Mouse (Mus musculus): ENCODE results near the gene Sugt1. TPM values are rescaled to one million over a fixed set of nuclear protein-coding genes. Genes with fewer than 3 reads are reported as not detected.

Gene Sugt1
- total RNA-seq, 1 experiment from 2014 or later = 142 TPM

DNA sequence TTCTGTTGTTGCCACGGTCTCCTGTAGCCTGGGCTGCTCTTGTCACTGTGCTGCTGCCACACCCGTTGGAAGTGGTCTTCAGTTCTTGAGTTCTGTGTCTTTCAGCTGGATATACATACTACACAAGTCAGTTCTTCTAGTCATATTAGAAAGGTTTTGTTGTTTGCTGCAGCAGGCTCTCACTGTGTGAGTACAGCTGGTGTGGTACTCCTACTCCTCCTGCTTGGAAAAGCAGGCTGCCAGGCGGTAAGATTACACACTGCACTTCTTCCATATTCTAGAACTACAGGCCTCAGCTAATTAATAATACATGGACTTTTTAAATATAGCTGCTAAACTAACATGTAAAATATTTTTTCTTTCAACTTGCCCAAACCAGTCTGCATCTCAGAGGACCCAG is 19.4 kb downstream of the Sugt1 start:
- DNase-seq = no peak

DNA sequence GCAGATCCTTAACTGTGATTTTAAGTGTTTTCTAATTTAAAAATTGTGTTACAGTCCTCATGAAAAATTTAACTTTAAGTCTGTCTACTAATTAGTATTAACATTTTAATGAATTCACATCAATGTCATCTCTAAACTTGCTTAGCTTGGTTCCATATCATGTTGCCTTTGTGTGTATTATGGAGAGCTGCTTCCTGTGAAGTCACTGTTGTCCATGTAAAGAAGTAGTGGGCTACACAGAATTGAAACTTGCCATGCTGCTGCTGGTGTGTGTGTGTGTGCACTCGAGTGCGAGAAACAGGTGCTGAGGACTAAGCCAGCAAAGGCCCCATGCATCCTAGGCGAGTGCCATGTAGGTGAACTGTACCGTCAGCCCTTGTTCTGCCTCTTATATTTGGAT is 19.9 kb downstream of the Sugt1 start:
- DNase-seq = no peak

DNA sequence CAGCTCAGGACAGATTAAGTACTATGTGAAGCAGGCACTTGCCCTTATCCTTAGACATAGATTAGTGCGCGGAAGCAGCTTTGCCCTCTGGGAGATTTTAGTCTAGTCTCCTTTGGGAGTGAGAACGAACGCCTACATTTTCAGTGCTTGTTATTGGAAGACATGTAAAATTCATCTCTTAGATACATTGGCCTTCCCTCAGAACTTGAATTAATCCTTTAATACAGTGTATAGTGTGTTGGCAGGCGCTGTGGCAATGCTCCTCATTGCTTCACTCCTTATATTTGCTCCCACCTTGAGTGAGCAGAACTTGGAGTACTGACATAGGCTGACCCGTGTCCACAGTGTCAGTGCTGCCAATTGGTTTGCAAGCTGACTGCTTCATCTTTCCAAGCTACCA is 20.8 kb downstream of the Sugt1 start:
- DNase-seq = no peak

DNA sequence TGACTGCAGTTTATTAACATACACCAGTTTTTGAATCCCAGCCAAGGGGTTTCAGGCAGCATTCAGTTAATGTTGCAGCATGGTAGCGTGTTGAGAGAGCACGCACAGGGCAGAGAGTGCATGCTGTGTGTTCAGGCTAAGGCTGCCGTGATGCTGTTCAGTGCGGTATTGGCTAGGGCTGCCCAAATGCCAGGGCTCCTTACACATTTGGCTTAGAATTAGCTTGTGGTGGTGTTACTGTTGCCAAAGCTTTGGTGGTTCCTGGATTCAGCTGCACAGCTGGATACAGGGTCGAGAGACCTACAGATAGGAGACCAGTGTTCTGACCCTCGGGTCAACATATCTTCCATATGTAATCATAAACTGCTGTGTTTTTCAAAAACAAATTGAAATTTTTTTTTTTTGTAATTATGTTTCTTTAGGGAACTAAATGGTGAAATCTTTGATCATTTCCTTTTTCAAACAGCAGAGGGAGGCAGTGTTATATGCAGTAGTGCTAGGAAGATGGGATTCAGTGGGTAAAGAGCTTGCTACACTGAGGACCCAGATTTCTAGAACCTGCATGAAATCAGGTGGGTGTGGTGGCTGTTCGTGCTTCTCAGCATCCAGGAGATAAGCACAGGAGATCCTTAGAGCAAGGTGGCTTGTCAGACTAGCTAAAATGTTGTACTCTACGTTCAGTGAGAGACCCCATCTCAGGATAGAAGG is 29.8 kb downstream of the Sugt1 start:
- no peak for DNase-seq

DNA sequence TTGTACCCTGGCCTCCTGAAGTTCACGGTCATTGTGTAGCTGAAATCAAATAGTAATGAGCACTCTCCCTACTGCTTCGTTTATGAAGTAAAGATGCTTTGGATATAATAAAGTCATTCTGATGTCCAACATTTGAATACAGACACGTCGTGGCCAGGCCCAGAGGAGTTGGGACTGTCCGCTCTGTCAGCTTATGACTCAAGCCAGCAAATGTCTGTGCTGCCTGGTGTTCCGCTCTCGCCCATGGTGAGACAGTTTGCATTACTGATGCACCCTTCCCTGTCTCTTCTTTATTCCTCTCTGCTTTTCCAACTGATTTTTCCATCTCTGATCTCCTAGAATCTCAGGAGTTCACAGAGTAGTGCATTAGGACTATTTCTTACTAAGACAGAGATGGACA is 32.3 kb downstream of the Sugt1 start:
- DNase-seq = no peak

DNA sequence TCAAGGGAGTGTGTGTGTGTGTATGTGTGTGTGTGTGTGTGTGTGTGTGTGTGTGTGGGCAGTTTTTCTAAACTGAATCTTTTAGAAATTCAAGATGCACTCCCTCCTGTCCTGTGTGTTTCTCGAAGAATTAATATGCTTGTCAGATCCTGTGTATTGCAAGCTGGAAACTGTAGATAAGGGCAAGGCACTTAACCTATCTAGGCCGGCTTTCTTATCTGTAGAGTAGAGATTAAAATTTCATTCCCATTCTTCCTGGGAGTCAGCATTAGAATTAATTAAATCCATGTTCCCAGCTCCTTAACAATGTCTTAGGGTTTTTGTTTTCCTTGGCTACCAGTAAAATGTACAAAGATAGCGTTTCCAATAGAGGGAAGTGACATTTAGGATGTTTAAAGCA is 33.7 kb downstream of the Sugt1 start:
- no peak for DNase-seq

DNA sequence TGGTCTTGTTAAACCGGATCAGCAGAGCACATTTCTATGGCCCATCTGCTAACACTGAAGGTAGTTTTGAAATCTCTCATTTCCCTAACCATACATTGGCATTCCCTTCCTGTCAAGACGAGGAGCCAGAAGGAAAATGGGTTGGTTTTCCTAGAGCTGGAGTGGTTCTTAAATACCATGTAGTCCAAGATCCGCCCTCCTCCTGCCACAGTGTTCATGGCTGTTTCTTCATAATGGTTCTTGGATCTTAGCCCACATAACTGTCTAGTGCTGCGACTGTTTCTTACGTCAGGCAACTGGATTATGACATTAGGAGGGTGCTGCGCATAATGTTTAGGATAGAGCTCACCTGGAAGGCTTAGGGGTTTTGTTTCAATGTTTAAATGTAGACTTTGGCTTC is 44.8 kb downstream of the Sugt1 start:
- no peak for DNase-seq

DNA sequence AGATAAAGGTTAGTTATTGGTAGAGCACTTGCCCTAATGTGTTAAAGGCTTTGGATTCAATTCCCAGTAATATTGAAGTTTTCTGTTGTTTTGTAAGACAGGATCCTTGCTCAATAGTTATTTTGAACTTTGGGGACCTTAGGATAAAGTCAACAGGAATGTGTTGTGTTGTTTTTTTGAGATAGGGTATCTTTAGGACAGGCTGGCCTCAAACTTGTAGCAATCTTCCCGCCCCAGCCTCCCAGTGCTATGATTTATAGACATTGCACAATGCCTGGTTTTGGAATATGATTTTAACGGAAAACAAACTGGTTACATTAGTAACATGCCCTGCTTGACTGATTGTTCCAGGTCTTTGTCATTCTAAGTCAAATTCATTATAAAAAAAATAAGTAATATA is 45.7 kb downstream of the Sugt1 start:
- DNase-seq = peak; percentile 17

DNA sequence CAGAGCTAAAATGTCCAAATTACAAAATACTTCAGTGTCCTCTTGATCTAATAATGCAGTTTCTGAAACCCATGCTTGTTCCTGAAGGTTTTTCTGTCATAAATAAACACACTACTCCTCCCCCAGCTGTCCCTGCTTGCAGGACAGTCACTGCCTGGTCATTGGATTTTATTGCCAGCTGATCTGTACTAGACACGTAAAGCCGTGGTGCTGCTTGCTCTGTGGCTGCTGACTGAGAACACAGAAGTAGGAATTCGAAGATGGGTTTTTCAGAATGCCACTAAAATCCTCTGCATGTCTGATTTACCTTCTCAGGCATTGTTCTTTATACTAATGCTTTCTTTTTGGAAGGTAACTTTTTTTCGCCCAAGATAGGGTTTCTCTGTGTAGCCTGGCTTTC is 49.3 kb downstream of the Sugt1 start:
- DNase-seq = peak; percentile 30

DNA sequence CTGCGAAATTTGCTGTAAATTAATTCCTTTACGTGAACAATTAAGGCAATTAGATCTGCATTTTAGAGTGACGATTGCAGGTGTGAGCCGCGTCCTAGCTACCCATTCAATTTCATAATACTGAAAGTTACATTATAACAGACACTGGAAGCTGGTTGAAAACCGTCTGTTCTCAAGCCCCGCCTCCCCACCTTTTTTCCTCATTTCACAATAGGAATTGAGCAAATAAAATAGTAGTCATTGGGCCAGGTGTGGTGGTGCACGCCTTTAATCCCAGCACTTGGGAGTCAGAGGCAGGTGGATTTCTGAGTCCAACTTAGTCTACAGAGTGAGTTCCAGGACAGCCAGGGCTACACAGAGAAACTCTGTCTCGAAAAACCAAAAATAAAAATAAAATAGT is 54.6 kb downstream of the Sugt1 start:
- DNase-seq = no peak

DNA sequence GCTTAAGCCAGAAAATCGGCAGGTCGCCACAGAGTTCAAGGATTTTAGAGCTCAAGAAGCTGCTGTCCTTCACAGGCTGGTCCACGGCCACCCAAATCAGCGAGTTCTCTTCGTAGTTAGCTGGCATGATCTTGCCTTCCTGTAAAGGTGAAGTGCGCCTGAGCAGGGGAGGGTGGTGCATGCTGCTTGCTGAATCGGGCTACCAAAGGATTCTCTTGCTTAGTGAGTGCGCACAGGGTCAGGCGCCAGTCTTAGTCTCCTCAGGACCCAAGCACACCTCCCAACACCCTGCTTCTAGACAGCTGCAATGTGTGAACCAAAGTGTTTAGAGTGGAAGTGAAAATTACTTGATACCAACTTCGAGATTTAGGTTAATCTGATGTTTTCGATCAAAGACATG is 57.9 kb downstream of the Sugt1 start:
- no peak for DNase-seq

DNA sequence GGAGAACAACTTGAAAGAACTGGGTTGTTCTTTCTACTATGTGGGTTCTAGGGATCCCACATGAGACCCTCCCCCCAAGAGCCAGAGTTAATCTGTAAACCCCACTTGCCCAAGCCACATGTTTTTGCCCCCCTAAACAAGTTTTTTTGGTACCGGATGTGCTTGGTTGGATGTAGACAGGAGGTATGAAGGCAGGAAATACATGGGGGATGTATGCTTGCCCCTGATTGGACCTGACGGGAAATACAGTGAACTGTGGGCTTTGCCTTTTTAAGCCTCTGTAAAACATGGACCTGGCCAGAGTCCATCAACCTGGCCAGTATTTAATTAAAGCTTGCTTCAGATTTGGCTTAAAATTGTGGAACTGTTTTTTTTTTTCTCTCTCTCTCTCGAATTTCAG is 62.2 kb downstream of the Sugt1 start:
- no peak for DNase-seq

DNA sequence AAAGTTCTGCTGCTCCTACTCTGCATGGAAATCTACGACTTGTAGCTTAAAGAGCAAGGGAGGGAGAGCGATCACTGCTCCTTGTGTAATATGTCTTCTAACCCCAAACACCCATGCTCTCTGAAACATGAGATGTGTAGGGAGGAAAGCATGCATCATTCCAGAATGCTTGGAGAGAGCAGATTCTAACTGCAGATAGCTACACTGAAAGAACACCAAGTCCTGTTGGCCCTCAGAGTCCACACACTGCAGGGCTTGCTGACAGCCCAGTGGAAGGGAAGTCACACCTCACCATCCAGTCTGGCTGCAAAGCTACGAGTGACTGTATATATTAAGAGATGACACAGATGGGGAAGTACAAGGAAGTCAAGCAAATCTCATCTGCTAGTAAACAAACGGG is 65.2 kb downstream of the Sugt1 start:
- DNase-seq = no peak

DNA sequence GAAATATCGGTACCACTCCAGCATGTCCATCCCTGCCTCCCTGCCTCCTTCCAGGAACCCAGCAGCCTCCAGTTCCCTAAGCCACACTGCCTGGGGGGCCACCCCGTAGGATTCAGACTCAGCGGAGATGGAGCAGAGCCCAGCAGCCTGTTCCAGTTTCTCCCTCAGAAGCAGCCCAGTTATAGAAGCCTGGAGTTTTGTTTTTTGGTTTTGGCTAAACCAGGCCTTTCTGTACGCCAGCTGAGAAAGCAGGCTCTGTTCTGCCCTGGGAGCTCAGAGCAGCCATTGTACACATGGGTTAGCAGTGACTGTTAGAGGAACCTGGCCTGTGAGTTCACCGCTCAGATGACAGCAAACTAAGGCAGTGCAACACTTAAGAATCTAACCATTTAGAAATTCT is 70.8 kb downstream of the Sugt1 start:
- no peak for DNase-seq

DNA sequence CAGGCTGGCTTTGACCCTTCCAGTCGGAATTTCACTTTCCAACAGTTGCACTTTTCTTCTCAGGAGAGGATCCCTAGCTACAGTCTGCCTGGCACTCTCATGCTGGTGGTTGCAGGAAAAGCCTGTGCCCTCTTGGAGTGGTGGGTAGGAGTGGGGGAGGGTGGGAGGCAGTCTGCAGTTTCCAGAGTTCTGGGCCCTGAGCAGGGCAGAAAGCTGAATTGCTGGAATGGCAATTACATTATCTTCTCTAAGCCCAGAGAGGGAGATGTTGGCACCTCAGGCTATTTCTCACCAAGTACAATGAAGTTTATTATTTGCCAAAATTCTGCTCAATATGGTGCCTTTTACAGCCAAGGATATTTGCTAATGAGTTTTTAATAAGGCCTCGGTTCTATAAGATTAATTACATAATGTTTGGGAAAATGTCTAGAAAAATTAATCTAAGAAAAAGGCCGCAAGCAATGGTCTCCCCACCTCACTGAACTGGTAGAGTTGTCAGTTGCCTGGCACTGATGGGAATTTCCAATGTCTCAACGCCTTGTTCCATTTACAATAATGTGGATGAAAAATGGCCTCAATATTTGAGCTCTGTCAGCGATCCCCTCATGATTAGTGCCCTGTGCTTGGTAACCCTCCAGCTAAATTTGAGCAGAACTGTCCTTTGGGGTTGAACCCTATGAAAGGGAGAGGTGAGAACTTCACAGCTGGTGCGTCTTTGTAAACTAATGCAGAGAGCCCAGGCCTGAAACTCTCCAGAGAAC is 71.4 kb downstream of the Sugt1 start:
- no peak for DNase-seq

DNA sequence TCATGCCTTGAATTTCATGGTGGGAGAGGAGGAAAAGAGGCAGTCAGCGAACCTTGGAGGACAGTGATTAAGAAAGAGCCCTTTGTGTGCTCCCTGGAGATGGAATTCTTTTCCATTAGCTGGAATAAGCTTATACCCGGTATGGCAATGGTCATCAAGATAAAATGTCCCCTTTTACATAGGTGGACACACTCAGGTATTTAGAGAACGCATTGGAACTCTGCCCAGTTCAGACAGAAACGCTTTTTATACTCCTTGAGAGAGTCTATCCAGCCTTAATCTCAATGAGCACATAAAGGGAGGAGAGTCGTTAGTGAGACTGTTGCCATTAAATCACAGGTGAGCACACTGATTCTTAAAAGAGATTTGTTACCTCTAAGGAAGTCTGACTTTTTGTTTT is 73.0 kb downstream of the Sugt1 start:
- DNase-seq = no peak

DNA sequence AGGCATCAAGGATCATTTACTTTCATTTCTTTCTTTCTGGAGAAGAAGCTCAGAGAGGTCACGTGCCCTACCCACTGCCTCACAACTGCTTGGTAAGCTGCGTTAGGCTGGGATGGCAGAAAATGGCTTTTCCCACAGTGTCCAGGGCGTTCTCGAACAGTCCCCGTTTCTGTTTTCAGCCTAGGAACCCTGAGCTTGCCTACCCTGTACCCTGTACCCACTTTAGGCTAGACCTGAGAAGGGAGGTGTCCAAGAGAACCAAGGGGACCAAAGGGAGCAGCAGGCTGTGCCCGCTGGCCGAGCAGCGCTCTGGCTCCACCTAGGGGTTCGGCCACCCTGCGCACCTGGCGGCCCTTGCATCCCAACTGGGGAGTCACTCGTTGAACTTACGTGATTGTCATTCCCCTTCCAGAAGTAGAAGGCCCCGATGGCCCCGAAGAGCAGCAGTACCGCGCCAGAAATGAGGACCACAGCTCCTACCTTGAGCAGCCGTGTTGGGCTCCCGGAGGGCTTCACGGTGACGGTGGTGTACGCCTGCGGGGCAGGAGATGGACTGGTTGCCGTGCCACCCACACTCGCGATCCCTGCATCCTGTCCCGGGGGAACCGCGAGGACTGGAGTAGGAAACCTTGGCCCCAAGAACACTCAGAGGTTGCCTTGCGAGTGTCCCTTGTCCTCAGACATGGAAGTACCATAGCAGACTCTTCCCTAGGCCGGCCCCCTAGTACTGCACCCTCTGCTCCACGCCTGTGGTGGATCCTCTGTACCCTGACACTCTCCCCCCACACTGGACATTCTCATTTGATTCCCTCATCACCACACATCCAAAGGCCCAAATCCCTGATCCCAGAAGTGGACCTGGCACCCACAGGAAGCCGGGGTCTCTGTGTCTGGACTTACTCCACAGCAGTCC is 73.8 kb downstream of the Sugt1 start:
- peak; percentile 81 for DNase-seq

DNA sequence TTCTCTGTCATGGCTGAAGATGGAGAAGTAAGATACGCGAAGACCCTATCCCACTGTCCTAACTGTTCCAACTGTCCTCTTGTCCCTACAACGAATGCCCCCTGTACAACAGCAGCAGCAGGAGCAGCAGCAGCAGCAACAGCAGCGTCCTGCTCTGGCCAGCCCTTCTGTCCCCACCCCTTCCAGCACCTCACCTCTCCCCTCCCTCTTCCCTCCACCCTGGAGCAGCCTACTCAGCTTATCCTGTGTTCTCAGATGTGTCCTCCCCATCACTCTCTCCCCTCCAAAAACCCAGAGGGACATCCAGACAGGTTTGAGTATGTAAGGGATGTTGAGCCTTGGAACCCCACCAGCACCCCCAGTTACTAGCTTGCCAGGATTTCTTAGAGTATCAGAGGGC is 74.5 kb downstream of the Sugt1 start, which contains the start of gene Cnmd:
Cnmd (minus strand) TSS at position 170 of the 400 bp plus-strand sequence.
- DNase-seq = no peak

DNA sequence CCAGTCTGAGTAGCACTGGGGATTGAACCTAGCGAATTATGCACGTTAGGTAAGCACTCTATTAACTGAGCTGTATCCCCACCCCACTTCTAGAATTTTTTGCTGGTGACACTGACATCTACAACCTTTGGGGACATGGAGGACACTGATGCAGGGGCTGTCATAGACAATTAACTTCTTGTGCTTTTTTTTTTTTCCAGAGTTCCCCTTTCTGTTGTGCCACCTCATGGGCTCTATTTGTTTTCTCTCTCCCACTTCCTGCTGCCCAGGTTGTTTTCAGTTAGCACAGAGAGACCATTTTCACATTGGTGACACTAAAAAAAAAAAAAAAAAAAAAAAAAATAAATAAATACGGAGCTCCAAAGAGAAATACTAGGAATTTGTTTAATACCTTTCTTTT is 83.5 kb downstream of the Sugt1 start:
- no peak for DNase-seq

DNA sequence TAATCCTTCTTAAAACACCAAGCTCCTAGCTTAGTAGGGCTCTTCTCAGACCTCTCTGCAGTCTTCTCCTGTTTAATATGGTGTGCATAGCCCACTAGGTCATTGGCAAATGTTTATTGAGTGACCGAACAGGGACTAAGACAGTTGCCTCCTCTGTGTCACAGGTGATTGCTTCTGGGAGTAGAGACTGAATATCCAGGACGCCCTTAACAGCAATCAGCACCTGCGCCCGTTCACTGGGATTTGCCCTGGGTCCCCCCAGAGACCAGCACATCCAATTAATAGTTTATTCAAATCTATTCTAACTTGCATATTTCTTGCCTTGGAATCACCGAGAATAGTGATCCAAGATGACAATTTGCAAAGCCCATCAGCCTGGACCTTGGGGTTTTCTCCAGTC is 85.1 kb downstream of the Sugt1 start:
- DNase-seq = no peak

DNA sequence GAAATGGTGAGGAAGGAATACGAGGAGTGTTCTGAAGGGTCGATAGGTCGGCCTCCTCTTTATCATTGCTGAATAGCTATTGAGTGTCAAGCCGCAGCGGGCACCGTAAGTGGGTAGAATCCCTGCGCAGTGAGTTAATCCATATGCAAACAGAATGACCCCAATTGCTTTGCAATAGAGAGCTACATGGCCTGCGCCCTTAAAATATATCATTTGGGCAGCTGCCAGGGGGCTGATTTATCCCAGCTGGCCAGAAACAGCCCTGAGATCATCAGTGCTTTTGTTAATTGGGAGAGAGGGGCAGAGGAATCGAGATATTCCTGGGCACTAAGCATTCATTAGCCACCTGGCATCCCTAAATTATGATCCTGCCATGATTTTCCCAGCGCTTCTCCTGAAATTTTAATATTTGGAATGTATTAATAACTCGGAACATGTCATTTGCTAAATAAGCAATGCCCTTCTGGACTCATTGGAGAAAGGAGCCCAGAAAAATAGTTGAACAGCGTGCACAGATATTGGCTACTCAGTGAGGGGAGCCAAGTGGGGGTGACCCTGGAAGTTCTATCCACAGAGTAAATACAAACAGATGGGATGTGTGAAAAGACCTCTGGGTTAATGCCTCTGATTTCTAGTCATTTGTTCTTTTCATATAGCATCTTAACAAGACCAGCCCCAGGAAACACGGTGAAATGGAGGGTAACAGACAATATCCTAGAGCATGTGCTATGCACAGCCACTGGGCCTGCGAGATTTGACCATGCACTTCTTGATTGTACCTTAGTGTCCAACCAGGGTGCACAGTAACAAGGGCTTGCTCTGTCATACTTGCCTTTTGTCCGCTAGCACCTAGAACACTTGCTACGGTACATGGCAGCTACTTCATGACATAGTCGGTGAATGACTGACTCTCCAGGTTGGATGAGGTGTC is 85.9 kb downstream of the Sugt1 start:
- no peak for DNase-seq
